Mouse (Mus musculus): ENCODE data around the gene Ccnd3. TPM values are rescaled to one million over a fixed set of nuclear protein-coding genes. Genes with fewer than 3 reads are reported as not detected.
"Not testable (repeated sequence)": the region's sequence is repeated elsewhere in the genome, so short reads cannot be mapped to it uniquely, and the experiment has no call there.

Gene Ccnd3
- polyA plus RNA-seq, 2 experiments = 349 to 520 TPM

- Histone ChIP-seq H3K27me3 (ENCODE audit: control insufficient read depth, insufficient read depth, low read length) (no peaks in the 10 kb centered on the region), H3K4me3 (replicated peaks; ENCODE audit: low read length) (no peak overlapping the region), H3K9me3 (ENCODE audit: control insufficient read depth, low read length) (no peaks in the 10 kb centered on the region), H3K4me2 (replicated peaks; ENCODE audit: low read depth, low read length, severe bottlenecking) (no peak overlapping the region), H3K4me1 (ENCODE audit: control insufficient read depth, insufficient read depth, low read length) (peaks cover 10% of the 10 kb centered on the region), H3K27ac (replicated peaks; ENCODE audit: low read depth, low read length) (no peak overlapping the region), H3K36me3 (ENCODE audit: control insufficient read depth, insufficient read depth, low read length) (peaks cover 54% of the 10 kb centered on the region), H3K9ac (ENCODE audit: low read depth, low read length, severe bottlenecking) (no peak overlapping the region)
- no peak for TF ChIP-seq POLR2A (IDR thresholded peaks at IDR 0.05; ENCODE audit: borderline replicate concordance, extremely low read depth, insufficient read depth, insufficient read length)
- DNase-seq (ENCODE audit: low spot score) = no peak
- ATAC-seq (ENCODE audit: low FRiP score, low read depth) = no peak
- WGBS = 94% methylated on average over 4 of the region's 4 CpGs
These were observed 111.8 kb downstream of the Ccnd3 start for GRCm38 (mm10) chr17:47616652-47617051.

GRCm38 (mm10) chr17:47617605-47618307 is 112.9 kb downstream of the Ccnd3 start:
- DNase-seq (ENCODE audit: low spot score) = no peak
- WGBS = 93% methylated on average over 9 of the region's 9 CpGs
- Histone ChIP-seq H3K27me3 (ENCODE audit: control insufficient read depth, insufficient read depth, low read length) (no peaks in the 10 kb centered on the region), H3K9ac (ENCODE audit: low read depth, low read length, severe bottlenecking) (no peak overlapping the region), H3K9me3 (ENCODE audit: control insufficient read depth, low read length) (no peaks in the 10 kb centered on the region), H3K4me1 (ENCODE audit: control insufficient read depth, insufficient read depth, low read length) (peaks cover 2% of the 10 kb centered on the region; the same call in 1 of the 2 replicates), H3K36me3 (ENCODE audit: control insufficient read depth, insufficient read depth, low read length) (peaks cover 62% of the 10 kb centered on the region), H3K4me3 (replicated peaks; ENCODE audit: low read length) (no peak overlapping the region), H3K27ac (replicated peaks; ENCODE audit: low read depth, low read length) (no peak overlapping the region), H3K4me2 (replicated peaks; ENCODE audit: low read depth, low read length, severe bottlenecking) (no peak overlapping the region)
- no peak for ATAC-seq (ENCODE audit: low FRiP score, low read depth)
- TF ChIP-seq POLR2A (IDR thresholded peaks at IDR 0.05; ENCODE audit: borderline replicate concordance, extremely low read depth, insufficient read depth, insufficient read length) = no peak

DNA sequence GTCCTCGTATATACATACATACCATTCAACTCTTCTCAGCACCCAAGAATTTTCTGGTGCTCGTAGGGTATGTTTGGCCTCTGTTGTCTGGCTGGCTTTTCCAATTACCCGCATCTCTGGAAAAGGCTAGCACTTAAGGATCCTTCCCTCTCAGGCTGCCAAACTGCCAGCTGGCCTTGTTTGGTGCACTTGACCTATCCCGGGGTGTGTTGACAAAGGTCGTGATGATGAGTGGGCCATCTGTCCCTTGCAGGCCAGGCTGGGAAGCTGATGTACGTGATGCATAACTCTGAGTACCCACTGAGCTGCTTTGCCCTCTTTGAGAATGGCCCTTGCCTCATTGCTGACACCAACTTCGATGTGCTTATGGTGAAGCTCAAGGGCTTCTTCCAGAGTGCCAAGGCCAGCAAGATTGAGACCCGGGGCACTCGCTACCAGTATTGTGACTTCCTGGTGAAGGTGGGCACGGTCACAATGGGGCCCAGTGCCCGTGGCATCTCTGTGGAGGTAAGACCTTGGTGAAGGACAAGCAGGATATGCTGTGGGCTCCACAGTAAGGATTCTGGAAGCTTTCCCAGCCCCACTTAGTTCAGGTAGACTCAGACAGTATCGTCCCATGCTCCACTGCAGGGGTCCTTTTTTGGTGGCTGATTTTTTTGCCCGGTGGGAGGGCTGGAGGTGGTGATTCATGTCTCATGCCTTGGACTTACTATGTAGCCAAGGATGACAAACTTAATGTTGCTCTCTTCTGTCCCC is 113.9 kb downstream of the Ccnd3 start:
- H3K9me3 ChIP-seq (ENCODE audit: control insufficient read depth, low read length) = no peaks in the 10 kb centered on the region
- H3K27ac ChIP-seq (replicated peaks; ENCODE audit: low read depth, low read length) = no peak overlapping the region
- H3K4me2 ChIP-seq (replicated peaks; ENCODE audit: low read depth, low read length, severe bottlenecking) = no peak overlapping the region
- H3K9ac ChIP-seq (ENCODE audit: low read depth, low read length, severe bottlenecking) = no peak overlapping the region
- no peak for TF ChIP-seq POLR2A (IDR thresholded peaks at IDR 0.05; ENCODE audit: borderline replicate concordance, extremely low read depth, insufficient read depth, insufficient read length)
- WGBS = 91% methylated on average over 13 of the region's 13 CpGs
- DNase-seq (ENCODE audit: low spot score) (no peak), ATAC-seq (ENCODE audit: low FRiP score, low read depth) (no peak)
- H3K4me1 ChIP-seq (ENCODE audit: control insufficient read depth, insufficient read depth, low read length) = no peaks in the 10 kb centered on the region
- H3K27me3 ChIP-seq (ENCODE audit: control insufficient read depth, insufficient read depth, low read length) = no peaks in the 10 kb centered on the region
- peaks cover 70% of the 10 kb centered on the region for H3K36me3 ChIP-seq (ENCODE audit: control insufficient read depth, insufficient read depth, low read length)
- H3K4me3 ChIP-seq (replicated peaks; ENCODE audit: low read length) = no peak overlapping the region

DNA sequence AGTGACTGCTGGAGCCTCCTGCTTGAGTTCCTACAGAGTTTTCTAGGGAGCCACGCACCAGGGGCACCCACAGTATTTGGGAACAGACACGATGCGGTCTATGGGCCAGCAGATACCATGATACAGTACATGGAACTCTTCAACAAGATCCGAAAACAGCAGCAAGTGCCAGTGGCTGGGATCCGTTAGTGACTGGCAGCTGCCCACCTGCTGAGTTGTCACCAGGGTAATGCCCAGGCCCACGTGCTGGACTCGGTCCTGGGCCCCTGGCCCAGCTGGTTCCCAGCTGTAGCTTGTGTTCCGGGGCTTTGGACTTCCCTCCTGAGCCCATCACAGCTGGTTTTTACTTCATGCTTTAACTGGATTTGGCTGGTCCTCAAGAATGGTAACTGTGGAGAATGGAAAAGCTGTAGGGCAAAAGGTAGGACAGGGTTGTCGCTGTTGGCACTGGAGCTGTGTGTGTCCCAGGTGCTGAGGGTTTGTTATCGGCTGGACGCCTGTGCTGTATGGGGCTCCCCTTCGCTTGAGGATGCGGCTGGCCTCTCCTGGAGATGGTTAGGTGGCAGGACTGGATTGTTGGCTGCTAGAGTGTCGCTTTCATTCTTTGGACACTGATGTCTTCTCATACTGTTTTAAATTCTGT is 118.2 kb downstream of the Ccnd3 start:
- no peaks in the 10 kb centered on the region for H3K27me3 ChIP-seq (ENCODE audit: control insufficient read depth, insufficient read depth, low read length)
- no peaks in the 10 kb centered on the region for H3K4me1 ChIP-seq (ENCODE audit: control insufficient read depth, insufficient read depth, low read length)
- H3K36me3 ChIP-seq (ENCODE audit: control insufficient read depth, insufficient read depth, low read length) = peaks cover 56% of the 10 kb centered on the region
- no peak for TF ChIP-seq POLR2A (IDR thresholded peaks at IDR 0.05; ENCODE audit: borderline replicate concordance, extremely low read depth, insufficient read depth, insufficient read length)
- no peak overlapping the region for H3K27ac ChIP-seq (replicated peaks; ENCODE audit: low read depth, low read length)
- 87% methylated on average over 14 of the region's 14 CpGs for WGBS
- H3K9ac ChIP-seq (ENCODE audit: low read depth, low read length, severe bottlenecking) = no peak overlapping the region
- H3K4me3 ChIP-seq (replicated peaks; ENCODE audit: low read length) = no peak overlapping the region
- no peaks in the 10 kb centered on the region for H3K9me3 ChIP-seq (ENCODE audit: control insufficient read depth, low read length)
- ATAC-seq (ENCODE audit: low FRiP score, low read depth) (peak; percentile 47; the same call in 1 of the 2 replicates), DNase-seq (ENCODE audit: low spot score) (no peak)
- H3K4me2 ChIP-seq (replicated peaks; ENCODE audit: low read depth, low read length, severe bottlenecking) = no peak overlapping the region

DNA sequence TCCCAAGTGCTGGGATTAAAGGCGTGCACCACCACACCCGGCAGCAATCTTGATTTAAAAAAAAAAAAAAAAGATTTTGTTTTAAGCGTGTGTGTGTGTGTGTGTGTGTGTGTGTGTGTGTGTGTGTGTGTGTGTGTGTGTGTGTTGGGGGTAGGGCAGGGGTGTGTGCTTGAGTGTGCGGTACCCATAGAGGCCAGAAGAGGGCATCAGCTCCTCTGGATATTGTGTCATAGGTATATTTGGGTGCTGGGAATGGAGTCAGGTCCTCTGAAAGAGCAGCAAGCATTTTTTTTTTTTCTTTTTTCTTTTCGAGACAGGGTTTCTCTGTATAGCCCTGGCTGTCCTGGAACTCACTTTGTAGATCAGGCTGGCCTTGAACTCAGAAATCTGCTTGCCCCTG is 119.7 kb downstream of the Ccnd3 start:
- peaks cover 46% of the 10 kb centered on the region for H3K36me3 ChIP-seq (ENCODE audit: control insufficient read depth, insufficient read depth, low read length)
- H3K4me1 ChIP-seq (ENCODE audit: control insufficient read depth, insufficient read depth, low read length); H3K9me3 ChIP-seq (ENCODE audit: control insufficient read depth, low read length); H3K27me3 ChIP-seq (ENCODE audit: control insufficient read depth, insufficient read depth, low read length); ATAC-seq (ENCODE audit: low FRiP score, low read depth); H3K27ac ChIP-seq (replicated peaks; ENCODE audit: low read depth, low read length); H3K4me2 ChIP-seq (replicated peaks; ENCODE audit: low read depth, low read length, severe bottlenecking); DNase-seq (ENCODE audit: low spot score); H3K4me3 ChIP-seq (replicated peaks; ENCODE audit: low read length); H3K9ac ChIP-seq (ENCODE audit: low read depth, low read length, severe bottlenecking): not testable (repeated sequence)
- WGBS = 100% methylated on average over 3 of the region's 5 CpGs
